Mouse (Mus musculus): ENCODE data around the gene Rabl6. TPM values are rescaled to one million over a fixed set of nuclear protein-coding genes. Genes with fewer than 3 reads are reported as not detected.

Gene Rabl6
- 102 to 112 TPM (median 109 TPM) in 4 replicates for total RNA-seq (2023)

DNA sequence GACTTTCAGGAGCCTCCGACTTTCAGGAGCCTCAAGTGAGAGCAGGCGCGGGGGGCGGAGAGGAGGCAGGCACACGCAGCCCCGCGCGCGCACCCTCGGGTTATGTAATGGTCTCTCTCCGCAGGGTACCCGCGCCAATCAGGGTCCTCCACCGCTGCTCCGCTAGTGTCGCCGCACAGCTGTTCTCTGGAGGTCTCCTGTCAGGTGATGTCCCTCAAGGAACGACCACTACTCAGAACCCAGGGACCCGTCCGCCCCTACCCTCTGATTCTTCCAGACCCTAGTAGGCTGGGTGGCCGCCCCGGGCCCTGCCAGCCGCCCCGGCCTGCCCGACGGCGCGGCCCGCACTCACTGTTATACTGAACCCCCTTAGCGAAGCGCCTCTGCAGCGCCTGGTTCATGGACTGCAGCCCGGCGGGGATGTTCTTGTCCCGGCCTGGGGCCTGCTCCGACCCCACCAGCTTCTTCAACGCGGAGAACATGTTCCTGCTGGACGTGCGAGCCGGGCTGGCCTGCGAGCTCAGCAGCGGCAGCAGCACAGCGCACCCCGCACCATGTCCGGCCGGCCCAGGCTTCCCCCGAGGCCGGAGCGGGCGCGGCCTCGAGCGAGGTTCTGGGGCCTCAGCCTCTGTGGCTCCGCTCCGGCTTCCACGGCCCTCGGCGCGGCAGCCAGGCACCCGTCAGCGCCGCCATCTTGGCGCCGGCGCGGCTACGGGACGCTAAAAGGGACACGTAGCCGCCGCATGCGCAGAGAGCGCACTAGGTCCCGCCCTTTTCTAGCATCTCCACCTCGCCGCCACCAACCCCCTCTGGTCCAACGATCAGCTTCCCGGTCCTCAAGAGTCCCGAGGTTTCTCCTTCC lies at the start of gene Rabl6:
Gene Rabl6 (minus strand): TSS at position 761 of the 862 bp plus-strand sequence.

GRCm38 (mm10) chr2:25657652-25658051 lies 49.3 kb upstream of the Rabl6 start, which contains the start of gene Lcn5:
TSS of gene Lcn5 (plus strand) at chr2:25657952.

GRCm38 (mm10) chr2:25652902-25653301 lies 44.6 kb upstream of the Rabl6 start, which contains the start of gene Lcn8:
TSS of gene Lcn8 (plus strand) at chr2:25653120.

GRCm38 (mm10) chr2:25627811-25628210 lies 19.5 kb upstream of the Rabl6 start, which contains the start of gene Fcna:
TSS of gene Fcna (minus strand) at chr2:25628030.

DNA sequence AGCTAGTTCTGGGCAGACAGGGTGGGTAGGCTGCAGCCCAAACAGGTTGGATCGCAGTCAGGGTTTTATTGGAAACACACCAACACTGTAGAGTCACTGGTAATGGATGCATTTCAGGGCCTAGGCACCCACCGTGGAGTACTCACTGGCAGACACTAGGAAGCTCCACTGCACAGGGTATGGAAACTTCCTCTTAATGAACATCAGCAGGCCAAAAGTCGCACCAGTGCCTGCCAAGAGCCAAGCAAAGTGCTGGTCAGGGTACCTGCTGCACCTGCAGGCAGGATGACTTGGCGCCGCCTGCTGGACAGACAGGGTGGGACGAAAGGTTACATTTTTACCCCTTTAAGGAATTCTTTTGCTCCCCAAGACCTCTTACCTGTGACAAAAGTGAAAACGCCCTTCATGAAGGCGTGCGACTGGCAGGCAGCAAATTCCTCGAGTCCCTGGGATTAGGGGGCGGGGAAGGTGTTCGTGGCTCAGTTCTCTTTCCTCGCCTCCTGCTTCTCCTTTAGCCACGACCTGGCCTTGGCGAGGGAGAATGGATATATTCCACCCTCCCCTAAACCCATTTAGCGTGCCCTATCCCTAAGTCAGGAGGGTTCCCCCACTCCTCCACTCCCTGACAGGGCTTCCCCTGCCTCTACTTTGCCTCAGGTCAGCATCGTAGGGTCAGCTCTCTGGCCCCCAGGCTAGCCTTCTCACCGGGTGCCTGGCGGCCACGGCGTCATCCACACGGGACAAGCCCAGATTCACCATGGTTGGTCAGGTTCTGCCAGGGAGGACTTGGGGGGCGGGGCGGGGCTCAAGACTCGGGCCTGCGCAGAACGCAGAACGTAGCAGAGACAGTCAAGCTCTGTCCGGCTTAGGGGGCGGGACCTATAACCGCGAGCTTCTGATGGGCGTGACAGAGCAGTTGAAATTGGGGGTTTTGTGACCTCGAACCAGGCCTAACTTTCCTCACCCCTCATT lies 13.2 kb upstream of the Rabl6 start, which contains the start of gene Tmem141:
Gene Tmem141 (minus strand): TSS at position 777 of the 972 bp plus-strand sequence.

GRCm38 (mm10) chr2:25617578-25617977 lies 9.3 kb upstream of the Rabl6 start, which contains the start of gene Ccdc183:
TSS of gene Ccdc183 (minus strand) at chr2:25617678.

GRCm38 (mm10) chr2:25581294-25581864 lies 26.9 kb downstream of the Rabl6 start, which contains the start of gene Ajm1:
TSS of gene Ajm1 (minus strand) at chr2:25581757.

DNA sequence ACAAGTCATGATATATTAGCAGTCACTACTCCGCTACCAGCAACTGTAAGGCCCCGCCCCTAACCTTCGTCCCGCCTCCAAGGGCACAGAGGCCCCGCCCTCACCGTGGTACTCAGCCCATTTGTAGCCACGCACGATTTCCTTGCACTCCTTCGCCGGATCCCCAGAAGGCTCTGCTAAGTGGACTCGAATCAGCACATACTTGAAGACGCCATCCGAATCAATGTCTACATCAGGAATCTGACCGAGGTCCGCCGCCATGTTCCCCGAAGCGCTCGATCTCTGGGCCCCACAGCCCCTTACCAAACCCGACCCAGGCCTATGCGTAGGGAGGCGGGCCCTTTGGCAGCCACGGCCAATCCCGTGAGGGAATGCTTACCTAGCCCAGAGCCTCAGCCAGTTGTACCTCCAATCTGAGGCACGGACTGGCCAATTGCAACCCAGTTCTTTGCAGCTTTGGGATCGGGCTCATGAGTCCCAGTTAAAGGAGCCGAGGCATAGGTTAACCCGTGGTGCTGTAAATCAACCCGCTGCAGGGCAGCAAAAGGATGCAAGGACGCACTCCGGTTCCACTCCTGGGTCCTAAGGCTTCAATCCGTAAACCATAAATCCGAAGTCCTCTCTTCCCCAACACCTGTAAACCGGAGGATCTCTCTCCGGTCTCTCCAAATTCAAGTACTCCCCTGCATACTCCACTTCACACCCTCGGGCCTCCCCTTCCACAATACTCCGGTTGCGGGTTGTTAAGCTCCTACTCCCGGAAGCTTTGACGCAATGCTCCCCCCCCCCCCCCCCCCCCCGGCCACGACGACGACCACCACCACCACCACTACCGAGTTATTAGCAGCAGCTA lies 33.5 kb downstream of the Rabl6 start, which contains the start of the genes Mamdc4 and Phpt1:
Gene Mamdc4 (minus strand): TSS at position 267 of the 853 bp plus-strand sequence.
Gene Phpt1 (minus strand): TSS at position 646 of the 853 bp plus-strand sequence.

DNA sequence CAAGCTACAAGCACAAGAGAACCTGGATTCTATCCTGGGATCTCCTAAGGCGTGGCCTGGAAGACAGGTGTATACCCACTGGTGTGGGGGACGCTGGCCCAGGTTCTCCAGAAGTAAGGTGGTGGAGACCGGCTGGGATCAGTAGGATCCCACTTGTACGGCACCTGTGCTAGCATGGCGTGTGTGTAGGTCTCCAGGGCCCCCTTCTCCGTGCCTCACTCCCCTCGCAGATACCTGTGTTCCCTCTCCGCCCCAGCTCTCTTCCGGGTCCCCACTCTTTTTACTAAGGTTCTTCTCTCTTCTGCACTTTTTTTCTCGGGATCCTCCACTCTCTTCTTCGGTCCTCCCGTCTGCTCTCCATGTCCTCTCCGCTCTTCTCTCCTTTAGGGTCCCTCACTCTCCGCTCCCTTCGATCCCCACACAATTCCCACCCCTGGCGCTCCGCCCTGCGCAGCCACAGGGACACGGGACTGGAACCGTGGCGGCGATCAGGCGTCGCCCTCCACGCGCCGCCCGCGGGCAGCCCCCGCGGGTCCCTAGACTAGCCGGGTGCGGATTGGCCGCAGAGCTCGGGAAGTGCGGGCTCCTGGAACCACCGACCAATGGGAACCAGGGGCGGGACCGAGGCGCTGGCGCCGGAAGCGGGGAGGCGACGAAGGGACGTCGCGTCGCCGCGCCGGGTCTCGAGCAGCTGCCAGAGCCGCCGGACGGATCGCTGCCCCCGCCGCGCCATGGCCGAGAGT lies 50.9 kb downstream of the Rabl6 start, which contains the start of gene Edf1:
Gene Edf1 (plus strand): TSS at position 627 of the 743 bp plus-strand sequence.

DNA sequence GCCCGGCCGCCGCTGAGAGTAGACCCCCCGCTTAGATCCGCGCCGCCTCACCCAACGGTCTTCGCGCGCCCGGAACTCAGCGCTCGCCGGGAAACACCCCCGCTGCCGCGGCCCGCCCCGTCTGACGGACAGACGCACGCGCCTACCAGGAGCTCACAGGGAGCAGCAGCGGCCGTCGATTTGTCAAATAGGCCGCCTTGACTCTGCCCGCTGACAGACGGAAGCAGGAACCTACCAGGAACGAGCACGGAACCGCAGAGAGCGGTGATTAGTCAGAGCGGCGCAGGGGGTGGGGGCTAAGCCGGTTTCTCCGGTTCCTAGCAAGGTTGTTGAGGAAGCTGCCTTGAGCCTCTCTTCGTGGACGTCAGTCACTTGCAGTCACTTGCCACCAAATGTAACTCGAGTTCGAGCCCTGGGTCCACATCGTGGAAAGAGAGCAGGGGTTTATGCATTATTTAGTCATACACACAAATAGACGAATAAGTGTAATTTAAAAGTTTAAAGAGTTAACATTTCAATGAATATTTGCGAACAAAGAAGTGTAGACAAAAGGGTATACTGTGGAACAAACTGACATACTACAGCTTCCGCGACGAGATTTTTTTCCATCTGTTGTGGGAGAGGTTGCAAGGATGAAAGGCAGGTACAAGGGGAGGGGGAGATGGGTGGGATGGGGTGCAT lies 61.4 kb downstream of the Rabl6 start, which contains the start of gene Traf2:
Gene Traf2 (minus strand): TSS at position 130 of the 681 bp plus-strand sequence.

Other genes with a start within 250 kb of the Rabl6 start
- 22.5 to 35.7 TPM (median 25.5 TPM) in 4 replicates for gene Uap1l1, start 242.8 kb downstream of the Rabl6 start, total RNA-seq (2023)
- 0.48 to 0.85 TPM in 2 of 4 replicates, not detected in the others for gene Sapcd2, start 236.2 kb downstream of the Rabl6 start, total RNA-seq (2023)
- not detected in 4 replicates for gene Entpd2, start 212.6 kb downstream of the Rabl6 start, total RNA-seq (2023)
- gene Npdc1, start 209.2 kb downstream of the Rabl6 start, total RNA-seq (2023) = not detected in 4 replicates
- gene Fut7, start 185.3 kb downstream of the Rabl6 start, total RNA-seq (2023) = not detected in 4 replicates
- gene Abca2, start 179.8 kb downstream of the Rabl6 start, total RNA-seq (2023) = 44.9 to 53.9 TPM (median 49.1 TPM) in 4 replicates
- gene Clic3, start 151.7 kb downstream of the Rabl6 start, total RNA-seq (2023) = 0.83 TPM in 1 of 4 replicates, not detected in the others
- gene Paxx, start 147.4 kb downstream of the Rabl6 start, total RNA-seq (2023) = 115 to 135 TPM (median 127 TPM) in 4 replicates
- not detected in 4 replicates for gene Ptgds, start 138.5 kb downstream of the Rabl6 start, total RNA-seq (2023)
- gene Lcn12, start 114.6 kb downstream of the Rabl6 start, total RNA-seq (2023) = not detected in 4 replicates
- gene Fbxw5, start 107.8 kb downstream of the Rabl6 start, total RNA-seq (2023) = 64.9 to 78.2 TPM (median 70.7 TPM) in 4 replicates
- 1.1 TPM in 1 of 4 replicates, not detected in the others for gene C8g, start 106.8 kb downstream of the Rabl6 start, total RNA-seq (2023)
- 56.9 to 61.5 TPM (median 58.0 TPM) in 4 replicates for gene Traf2, start 61.6 kb downstream of the Rabl6 start, total RNA-seq (2023)
- gene Edf1, start 50.7 kb downstream of the Rabl6 start, total RNA-seq (2023) = 109 to 125 TPM (median 115 TPM) in 4 replicates
- gene Mamdc4, start 33.7 kb downstream of the Rabl6 start, total RNA-seq (2023) = 0.77 to 2.4 TPM (median 1.5 TPM) in 4 replicates
- gene Phpt1, start 33.3 kb downstream of the Rabl6 start, total RNA-seq (2023) = 16.1 to 21.8 TPM (median 17.6 TPM) in 4 replicates
- gene Ajm1, start 26.8 kb downstream of the Rabl6 start, total RNA-seq (2023) = 0.24 to 0.38 TPM (median 0.37 TPM) in 3 of 4 replicates, not detected in the other
- not detected in 4 replicates for gene Ccdc183, start 9.2 kb upstream of the Rabl6 start, total RNA-seq (2023)
- gene Tmem141, start 13.5 kb upstream of the Rabl6 start, total RNA-seq (2023) = 0.78 to 2.9 TPM (median 2.4 TPM) in 4 replicates
- 4.1 to 8.3 TPM (median 5.8 TPM) in 4 replicates for gene Fcna, start 19.5 kb upstream of the Rabl6 start, total RNA-seq (2023)
- gene Lcn8, start 44.6 kb upstream of the Rabl6 start, total RNA-seq (2023) = not detected in 4 replicates
- gene Lcn5, start 49.4 kb upstream of the Rabl6 start, total RNA-seq (2023) = not detected in 4 replicates
- not detected in 4 replicates for gene Lcn6, start 68.3 kb upstream of the Rabl6 start, total RNA-seq (2023)
- gene Lcn10, start 74.2 kb upstream of the Rabl6 start, total RNA-seq (2023) = not detected in 4 replicates
- gene Obp2a, start 91.5 kb upstream of the Rabl6 start, total RNA-seq (2023) = not detected in 4 replicates
- 25.1 to 40.3 TPM (median 25.4 TPM) in 4 replicates for gene Bmyc, start 98.2 kb upstream of the Rabl6 start, total RNA-seq (2023)
- not detected in 4 replicates for gene Obp2b, start 128.5 kb upstream of the Rabl6 start, total RNA-seq (2023)
- not detected in 4 replicates for gene Lcn3, start 157.0 kb upstream of the Rabl6 start, total RNA-seq (2023)
- not detected in 4 replicates for gene Lcn11, start 168.5 kb upstream of the Rabl6 start, total RNA-seq (2023)
- not detected in 4 replicates for gene Gm13539, start 173.7 kb upstream of the Rabl6 start, total RNA-seq (2023)
- gene Glt6d1, start 207.3 kb upstream of the Rabl6 start, total RNA-seq (2023) = not detected in 4 replicates
- not detected in 4 replicates for gene Lcn9, start 214.6 kb upstream of the Rabl6 start, total RNA-seq (2023)
- 0.44 TPM in 1 of 4 replicates, not detected in the others for gene Sohlh1, start 238.7 kb upstream of the Rabl6 start, total RNA-seq (2023)